Mouse (Mus musculus) megakaryocyte progenitor cell, adult 5-6 weeks (primary cell): Measurements from ENCODE around the gene Zbtb14. TPM values are rescaled to one million over a fixed set of nuclear protein-coding genes. Genes with fewer than 3 reads are reported as not detected.
A peak's percentile ranks its signal among the peaks of the same experiment; 100 is the strongest.

ENCODE experiments used
- ATAC-seq: replicated peaks from 2 replicates; pipeline ENCODE4 v1.8.0; 2016; ENCODE audit warnings: mild to moderate bottlenecking, moderate TSS enrichment, inconsistent platforms; ENCODE audit not compliant: poor library complexity
- total RNA-seq, 2 experiments: library from RNA; stranded (forward) in 1 of 2; stranded (reverse) in 1 of 2; fragments of 157-497, 149-512 nt in 1 of 2; fragments of 200-1000 nt in 1 of 2; gene quantifications; 2 replicates each; pipeline versions ENCODE4 v1.2.3 to v1.2.4; 2015 to 2017

Gene Zbtb14
- 19.8 and 22.0 TPM in 2 replicates for total RNA-seq (2015)
- total RNA-seq (2017): 22.8 and 26.3 TPM in 2 replicates

- ATAC-seq: peak; percentile 77
These were observed at the start of gene Zbtb14 for GRCm38 (mm10) chr17:69382511-69383100. Gene Zbtb14 (plus strand): TSS chr17:69383050.

GRCm38 (mm10) chr17:69346056-69346455 is 36.8 kb upstream of the Zbtb14 start:
- ATAC-seq: no peak

- peak; percentile 98 for ATAC-seq
These were observed 33.8 kb upstream of the Zbtb14 start for GRCm38 (mm10) chr17:69349014-69349531.

GRCm38 (mm10) chr17:69365049-69365448 is 17.8 kb upstream of the Zbtb14 start:
- peak; percentile 99 for ATAC-seq

- no peak for ATAC-seq
These were observed 2.0 kb upstream of the Zbtb14 start for GRCm38 (mm10) chr17:69380838-69381237.

GRCm38 (mm10) chr17:69383201-69383940 is 521 bp downstream of the Zbtb14 start:
- ATAC-seq: peak; percentile 27

GRCm38 (mm10) chr17:69383941-69384665 is 1.3 kb downstream of the Zbtb14 start:
- peak; percentile 45 for ATAC-seq

GRCm38 (mm10) chr17:69396147-69397033 is 13.5 kb downstream of the Zbtb14 start:
- peak; percentile 80 for ATAC-seq

GRCm38 (mm10) chr17:69397163-69397562 is 14.3 kb downstream of the Zbtb14 start:
- no peak for ATAC-seq

GRCm38 (mm10) chr17:69398092-69398491 is 15.2 kb downstream of the Zbtb14 start:
- ATAC-seq: no peak

GRCm38 (mm10) chr17:69401146-69401545 is 18.3 kb downstream of the Zbtb14 start:
- peak; percentile 89 for ATAC-seq

- no peak for ATAC-seq
These were observed 33.3 kb downstream of the Zbtb14 start for GRCm38 (mm10) chr17:69416163-69416562.

- ATAC-seq: peak; percentile 88
These were observed 34.2 kb downstream of the Zbtb14 start for GRCm38 (mm10) chr17:69416920-69417661.

- peak; percentile 12; the same call in 1 of the 2 replicates for ATAC-seq
These were observed 35.0 kb downstream of the Zbtb14 start for GRCm38 (mm10) chr17:69417724-69418373.

- ATAC-seq: peak; percentile 33
These were observed 38.7 kb downstream of the Zbtb14 start for GRCm38 (mm10) chr17:69421592-69421991.

GRCm38 (mm10) chr17:69437836-69438235 is 55.0 kb downstream of the Zbtb14 start:
- ATAC-seq: no peak

GRCm38 (mm10) chr17:69438486-69438885 is 55.6 kb downstream of the Zbtb14 start:
- no peak for ATAC-seq

- peak; percentile 93 for ATAC-seq
These were observed 56.2 kb downstream of the Zbtb14 start, which contains the start of gene Akain1 for GRCm38 (mm10) chr17:69438990-69439491. Gene Akain1 (plus strand): TSS chr17:69439326.
